Mouse (Mus musculus) forebrain, postnatal 0 days (tissue): Measurements from ENCODE around the gene B3gnt8. TPM values are rescaled to one million over a fixed set of nuclear protein-coding genes. Genes with fewer than 3 reads are reported as not detected.
"Not testable (repeated sequence)": the region's sequence is repeated elsewhere in the genome, so short reads cannot be mapped to it uniquely, and the experiment has no call there.

Experiments
- ATAC-seq: fragments of 200-750 bp; cut with Nextera tagmentation; 2 replicates; pipeline ENCODE4 v1.8.0; 2017; ENCODE audit warnings: mild to moderate bottlenecking, moderate library complexity
- DNase-seq: peaks from one replicate; pipeline ENCODE4 v3.0.0-alpha.2; 2015
- H3K27ac ChIP-seq: fragments of 300-500 bp; sonication (generic); 2 replicates; pipeline ENCODE4 v1.5.1; 2014; ENCODE audit warnings: low read depth, mild to moderate bottlenecking, antibody characterized with exemption, low read length, moderate library complexity, mixed read lengths
- H3K27me3 ChIP-seq: fragments of 300-500 bp; sonication (generic); 2 replicates; pipeline ENCODE4 v1.6.1; 2014; ENCODE audit warnings: mild to moderate bottlenecking, low read length, mixed read lengths; ENCODE audit not compliant: insufficient read depth
- H3K36me3 ChIP-seq: fragments of 300-500 bp; sonication (generic); 2 replicates; pipeline ENCODE4 v1.6.1; 2014; ENCODE audit warnings: mild to moderate bottlenecking, moderate library complexity; ENCODE audit not compliant: insufficient read depth
- H3K4me1 ChIP-seq: fragments of 300-500 bp; sonication (generic); 2 replicates; pipeline ENCODE4 v1.6.1; 2014; ENCODE audit warnings: antibody characterized with exemption; ENCODE audit not compliant: insufficient read depth
- H3K4me2 ChIP-seq: fragments of 300-500 bp; sonication (generic); 2 replicates; pipeline ENCODE4 v1.6.1; 2014; ENCODE audit warnings: low read depth, mild to moderate bottlenecking, moderate library complexity
- H3K4me3 ChIP-seq: fragments of 300-500 bp; sonication (generic); 2 replicates; pipeline ENCODE4 v1.5.1; 2014; ENCODE audit warnings: low read depth, low read length, mixed read lengths
- H3K9ac ChIP-seq: fragments of 300-500 bp; sonication (generic); 2 replicates; pipeline ENCODE4 v1.6.1; 2014; ENCODE audit warnings: mild to moderate bottlenecking
- H3K9me3 ChIP-seq: fragments of 300-500 bp; sonication (generic); 2 replicates; pipeline ENCODE4 v1.6.1; 2016; ENCODE audit warnings: low read length
- CTCF ChIP-seq: sonication (generic); IDR thresholded peaks from 2 replicates; pipeline ENCODE4 v1.5.1; 2016; ENCODE audit warnings: antibody characterized with exemption, control low read depth, low read depth
- WGBS: fragments of 180-500 bp; shearing (Covaris S2); extraction: QIAGEN DNeasy Blood & Tissue Kit; methylation state at CpG from one replicate; pipeline ENCODE4 v1.1.7; 2014; 5-methylcytosine and 5-hydroxymethylcytosine counted together
- polyA plus RNA-seq: library from polyadenylated mRNA; unstranded; fragments of >200 nt; fragmentation: Nextera tagmentation; extraction: Ambion mirVana; gene quantifications from 2 replicates; pipeline ENCODE4 v1.2.1, GENCODE M21; 2015
- total RNA-seq: library from RNA; depleted of rRNA; stranded (reverse); fragments of >200 nt; gene quantifications from 2 replicates; pipeline ENCODE4 v1.2.3, GENCODE M21; 2014; rRNA removed

The B3gnt8 gene
- total RNA-seq (0.31 and 0.95 TPM in 2 replicates), polyA plus RNA-seq (1.0 and 1.3 TPM in 2 replicates)

GRCm38 (mm10) chr7:25626509-25627430, at the start of gene B3gnt8:
Gene B3gnt8, plus strand, starts transcription at chr7:25626654.
- DNase-seq, result no peak
- H3K4me2 ChIP-seq, result peak within 1 kb of the TSS; percentile 37
- no peaks in the 10 kb centered on the region; the same call in 1 of the 2 replicates for H3K4me1 ChIP-seq
- peak within 1 kb of the TSS; percentile 28; the same call in 1 of the 2 replicates for H3K9ac ChIP-seq
- no peak within 1 kb of the TSS for H3K27ac ChIP-seq
- WGBS, result 23% methylated on average over 27 of the region's 29 CpGs
- H3K27me3 ChIP-seq, result no peaks in the 10 kb centered on the region; the same call in 1 of the 2 replicates
- 0 out of 2 replicates have a peak, but pooled peaks have one; percentile 6 for ATAC-seq
- H3K4me3 ChIP-seq, result peak within 1 kb of the TSS; percentile 11; the same call in 1 of the 2 replicates
- no peaks in the 10 kb centered on the region for H3K9me3 ChIP-seq
- H3K36me3 ChIP-seq, result peaks cover 48% of the 10 kb centered on the region
- no peak for TF ChIP-seq CTCF

- not testable (repeated sequence) for H3K4me1 ChIP-seq, H3K27ac ChIP-seq, ATAC-seq, H3K4me3 ChIP-seq, H3K36me3 ChIP-seq, H3K27me3 ChIP-seq, H3K9ac ChIP-seq, H3K9me3 ChIP-seq, H3K4me2 ChIP-seq, DNase-seq
- WGBS, result 80% methylated on average over 12 of the region's 14 CpGs
These were observed 49.5 kb upstream of the B3gnt8 start for GRCm38 (mm10) chr7:25576793-25577437.

- ATAC-seq (no peak), DNase-seq (no peak)
- Histone ChIP-seq H3K4me2 (no peak overlapping the region), H3K4me1 (no peaks in the 10 kb centered on the region), H3K27me3 (no peaks in the 10 kb centered on the region), H3K27ac (no peak overlapping the region), H3K36me3 (no peaks in the 10 kb centered on the region), H3K4me3 (no peak overlapping the region), H3K9me3 (no peaks in the 10 kb centered on the region), H3K9ac (no peak overlapping the region)
- 88% methylated on average over 10 of the region's 10 CpGs for WGBS
- TF ChIP-seq CTCF, result no peak
These were observed 47.0 kb upstream of the B3gnt8 start for GRCm38 (mm10) chr7:25579441-25579840.

- no peak for ATAC-seq
- WGBS, result 91% methylated on average over 15 of the region's 15 CpGs
These were observed 44.1 kb upstream of the B3gnt8 start for GRCm38 (mm10) chr7:25582301-25582810.

GRCm38 (mm10) chr7:25584651-25585050, 41.8 kb upstream of the B3gnt8 start:
- H3K27me3 ChIP-seq, result no peaks in the 10 kb centered on the region
- DNase-seq (no peak), ATAC-seq (no peak)
- H3K36me3 ChIP-seq, result no peaks in the 10 kb centered on the region
- H3K4me1 ChIP-seq, result no peaks in the 10 kb centered on the region
- 93% methylated on average over 5 of the region's 5 CpGs for WGBS
- H3K27ac ChIP-seq, result no peak overlapping the region
- H3K4me3 ChIP-seq, result no peak overlapping the region
- TF ChIP-seq CTCF, result no peak
- H3K9ac ChIP-seq, result no peak overlapping the region
- no peaks in the 10 kb centered on the region for H3K9me3 ChIP-seq
- H3K4me2 ChIP-seq, result no peak overlapping the region

More at GRCm38 (mm10) chr7:25582301-25582810, 44.1 kb upstream of the B3gnt8 start:
- H3K4me3 ChIP-seq, result no peak overlapping the region
- no peak overlapping the region for H3K4me2 ChIP-seq
- no peak for TF ChIP-seq CTCF
- no peaks in the 10 kb centered on the region for H3K27me3 ChIP-seq
- H3K4me1 ChIP-seq, result no peaks in the 10 kb centered on the region
- H3K36me3 ChIP-seq, result no peaks in the 10 kb centered on the region
- H3K9ac ChIP-seq, result no peak overlapping the region
- no peak overlapping the region for H3K27ac ChIP-seq
- H3K9me3 ChIP-seq, result no peaks in the 10 kb centered on the region
- DNase-seq, result no peak

- 82% methylated on average over 9 of the region's 9 CpGs for WGBS
- H3K4me3 ChIP-seq, result no peak overlapping the region
- no peak overlapping the region for H3K9ac ChIP-seq
- H3K9me3 ChIP-seq, result no peaks in the 10 kb centered on the region
- TF ChIP-seq CTCF, result no peak
- DNase-seq, result no peak
- no peaks in the 10 kb centered on the region for H3K4me1 ChIP-seq
- ATAC-seq, result no peak
- no peaks in the 10 kb centered on the region for H3K27me3 ChIP-seq
- no peak overlapping the region for H3K4me2 ChIP-seq
- no peaks in the 10 kb centered on the region for H3K36me3 ChIP-seq
- no peak overlapping the region for H3K27ac ChIP-seq
These were observed 40.9 kb upstream of the B3gnt8 start for GRCm38 (mm10) chr7:25585351-25586204.
